Mouse (Mus musculus) bone marrow, adult 2 months (tissue): Measurements from ENCODE around the gene Pold1.

Experiments used
- CTCF ChIP-seq: fragments of 200-500 bp; IDR thresholded peaks from 2 replicates; pipeline ENCODE4 v1.5.1; 2011; ENCODE audit warnings: low read length, control low read depth; ENCODE audit not compliant: control insufficient read depth, insufficient read depth
- POLR2A ChIP-seq: fragments of 200-500 bp; IDR thresholded peaks from 2 replicates; pipeline ENCODE4 v1.6.1; 2011; ENCODE audit warnings: low read depth, mild to moderate bottlenecking, control low read depth, low read length, borderline replicate concordance; ENCODE audit not compliant: control insufficient read depth

DNA sequence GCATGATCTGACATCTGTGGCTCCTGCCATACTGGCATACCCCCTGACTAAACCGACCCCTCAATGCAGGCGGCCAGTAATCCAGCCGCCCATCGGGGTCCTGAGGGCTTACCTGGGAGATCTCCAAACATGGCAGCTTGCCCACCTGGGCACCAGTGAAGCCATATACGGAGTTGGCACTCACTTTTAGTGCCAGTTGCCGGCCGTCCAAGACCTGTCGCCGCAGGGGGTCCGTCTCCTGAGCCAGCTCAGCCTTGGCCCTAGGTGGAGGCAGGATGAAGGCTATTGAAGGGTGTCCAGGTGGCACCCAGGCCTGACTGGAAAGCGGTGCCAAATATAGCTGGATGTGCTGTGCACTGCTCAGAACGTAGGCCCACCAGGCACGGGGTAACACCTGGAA lies 11.2 kb downstream of the Pold1 start:
- TF ChIP-seq CTCF: no peak
- 0 out of 2 replicates have a peak, but pooled peaks have one; percentile 14 for TF ChIP-seq POLR2A
